Comparison of ENCODE assay signal across 8 mouse cellular contexts in genomic region chr2:153292305-153292861, GRCm38 (mm10). TPM values are rescaled to one million over a fixed set of nuclear protein-coding genes. Genes with fewer than 3 reads are reported as not detected.
DNase-seq lines count a peak whose midpoint lies in the region; ATAC-seq and TF ChIP-seq lines count a peak whose summit lies in the region.

No protein-coding gene starts in this region.

- H3K4me1 ChIP-seq in ES-E14 (ENCODE audit: control insufficient read depth in 2 of 2, insufficient read depth in 2 of 2, low read length in 2 of 2, poor library complexity in 1 of 2) = peaks cover 0 to 5% of the 10 kb centered on the region in 2 experiments; a peak in 1 of 4 replicates

- no peak overlapping the region for H3K27ac ChIP-seq in ES-E14 (ENCODE audit: insufficient read depth, low read depth, low read length, poor library complexity, severe bottlenecking)

- peaks cover 2% of the 10 kb centered on the region; the same call in 1 of the 2 replicates for H3K36me3 ChIP-seq in ES-E14 (ENCODE audit: control insufficient read depth, insufficient read depth, low read length, poor library complexity, severe bottlenecking)

- peak overlapping the region; percentile 74 to 83; a peak in 3 of 4 replicates for H3K4me3 ChIP-seq in ES-E14 (ENCODE audit: insufficient read depth in 1 of 2, low read depth in 1 of 2, low read length in 2 of 2, poor library complexity in 1 of 2, severe bottlenecking in 1 of 2)

- in situ Hi-C loops in ES-E14 (cut with MboI; ENCODE audit: low sequenced_read_pairs in 2 of 2, unreplicated experiment in 2 of 2) = no loop called here

- DNase-seq in cerebellum, postnatal 10 days = peak; percentile 45 to 47
- no peak for DNase-seq in cerebellum, adult 9-10 months
- peak; percentile 34 for DNase-seq in ES-E14 (ENCODE audit: low read depth, low spot score)
- peak; percentile 47 for DNase-seq in kidney, postnatal 10 days
- no peak for DNase-seq in urinary bladder, postnatal 10 days (ENCODE audit: low spot score)
- DNase-seq in ovary, adult 18-20 months (ENCODE audit: low spot score) = no peak

- H3K9ac ChIP-seq in ES-E14 (ENCODE audit: insufficient read depth, low read depth, low read length, poor library complexity, severe bottlenecking) = no peak overlapping the region

- ATAC-seq in erythroblast, adult 5-6 weeks (replicated peaks; ENCODE audit: low FRiP score, poor library complexity, severe bottlenecking) = 0 out of 2 replicates have a peak, but pooled peaks have one; percentile 24
- peak; percentile 45 for ATAC-seq in megakaryocyte, adult 5-6 weeks (ENCODE audit: poor library complexity, severe bottlenecking)

- no peaks in the 10 kb centered on the region for H3K9me3 ChIP-seq in ES-E14 (ENCODE audit: control insufficient read depth, insufficient read depth, low read depth, low read length)

TF ChIP-seq in ES-E14, 5 proteins besides CTCF, POLR2A, EP300 and RAD21:
- TF ChIP-seq ZC3H11A (IDR thresholded peaks at IDR 0.05; ENCODE audit: borderline replicate concordance, low read depth, low read length) (no peak), CHD2 (IDR thresholded peaks at IDR 0.05; ENCODE audit: low read depth, low read length) (no peak), HCFC1 (IDR thresholded peaks at IDR 0.05; ENCODE audit: borderline replicate concordance, insufficient read depth, low read length) (no peak), ZNF384 (IDR thresholded peaks at IDR 0.05; ENCODE audit: low read depth, low read length) (no peak), MAFK (IDR thresholded peaks at IDR 0.05; ENCODE audit: insufficient read depth, low read depth, low read length) (no peak)
TF ChIP-seq in ES-E14: peak in this region for 0.

RNA-seq across cellular contexts. Expression of gene Kif3b, which starts 1.2 kb away (rescaled TPM):
- 7.6 and 8.6 TPM in 2 replicates for total RNA-seq in ES-E14 (2012; rRNA removed)
- total RNA-seq in erythroblast, adult 5-6 weeks (2015; ENCODE audit: low replicate concordance) = 2.9 and 6.5 TPM in 2 replicates
- 5.4 and 5.7 TPM in 2 replicates for total RNA-seq in erythroblast, adult 5-6 weeks (2017; ENCODE audit: low replicate concordance)
- 13.2 and 16.5 TPM in 2 replicates for total RNA-seq in megakaryocyte, adult 5-6 weeks (2015)
- 23.5 and 30.2 TPM in 2 replicates for total RNA-seq in megakaryocyte, adult 5-6 weeks (2017)

RNA-seq across cellular contexts. Expression of gene Pofut1, which starts 51.0 kb away (rescaled TPM):
- total RNA-seq in ES-E14 (2012; rRNA removed) = 29.2 and 37.8 TPM in 2 replicates
- total RNA-seq in erythroblast, adult 5-6 weeks (2015; ENCODE audit: low replicate concordance) = 1.3 and 2.5 TPM in 2 replicates
- 9.2 and 15.5 TPM in 2 replicates for total RNA-seq in erythroblast, adult 5-6 weeks (2017; ENCODE audit: low replicate concordance)
- 6.2 and 8.1 TPM in 2 replicates for total RNA-seq in megakaryocyte, adult 5-6 weeks (2015)
- total RNA-seq in megakaryocyte, adult 5-6 weeks (2017) = 12.2 and 12.8 TPM in 2 replicates

RNA-seq across cellular contexts. Expression of gene Plagl2, which starts 51.2 kb away (rescaled TPM):
- 3.5 and 3.9 TPM in 2 replicates for total RNA-seq in ES-E14 (2012; rRNA removed)
- 33.4 and 36.8 TPM in 2 replicates for total RNA-seq in erythroblast, adult 5-6 weeks (2015; ENCODE audit: low replicate concordance)
- 8.7 and 13.2 TPM in 2 replicates for total RNA-seq in erythroblast, adult 5-6 weeks (2017; ENCODE audit: low replicate concordance)
- 40.6 and 43.8 TPM in 2 replicates for total RNA-seq in megakaryocyte, adult 5-6 weeks (2015)
- 5.7 and 9.1 TPM in 2 replicates for total RNA-seq in megakaryocyte, adult 5-6 weeks (2017)

RNA-seq across cellular contexts. Expression of gene Asxl1, which starts 53.2 kb away (rescaled TPM):
- 44.8 and 46.2 TPM in 2 replicates for total RNA-seq in ES-E14 (2012; rRNA removed)
- total RNA-seq in erythroblast, adult 5-6 weeks (2015; ENCODE audit: low replicate concordance) = 10.8 and 17.1 TPM in 2 replicates
- 14.7 and 18.5 TPM in 2 replicates for total RNA-seq in erythroblast, adult 5-6 weeks (2017; ENCODE audit: low replicate concordance)
- total RNA-seq in megakaryocyte, adult 5-6 weeks (2015) = 29.3 and 40.6 TPM in 2 replicates
- total RNA-seq in megakaryocyte, adult 5-6 weeks (2017) = 30.9 and 35.4 TPM in 2 replicates

Comparison
In these comparisons a context has a peak if more than half of its experiments do, and no peak if none do; other contexts are left out.
1. DNase-seq: peak in cerebellum, postnatal 10 days (2 of 2), ES-E14 (single experiment) and kidney, postnatal 10 days (single experiment); none in cerebellum, adult 9-10 months (single experiment), urinary bladder, postnatal 10 days (single experiment) and ovary, adult 18-20 months (single experiment).